Mouse (Mus musculus) testis, adult 2 months (tissue): Measurements from ENCODE around the gene Galnt17. TPM values are rescaled to one million over a fixed set of nuclear protein-coding genes. Genes with fewer than 3 reads are reported as not detected.

ENCODE experiments used
- H3K27ac ChIP-seq: fragments of 200-500 bp; 2 replicates; pipeline ENCODE4 v1.5.1; 2012; ENCODE audit warnings: low read depth, low read length; ENCODE audit not compliant: control insufficient read depth, insufficient read depth
- H3K27me3 ChIP-seq: fragments of 200-500 bp; 2 replicates; pipeline ENCODE4 v1.6.1; 2012; ENCODE audit warnings: mild to moderate bottlenecking, low read length, moderate library complexity; ENCODE audit not compliant: control insufficient read depth, insufficient read depth
- H3K36me3 ChIP-seq: fragments of 200-500 bp; 2 replicates; pipeline ENCODE4 v1.6.1; 2012; ENCODE audit warnings: mild to moderate bottlenecking, low read length; ENCODE audit not compliant: control insufficient read depth, insufficient read depth
- H3K4me1 ChIP-seq: fragments of 200-500 bp; 2 replicates; pipeline ENCODE4 v1.6.1; 2012; ENCODE audit warnings: low read length; ENCODE audit not compliant: control insufficient read depth, insufficient read depth
- H3K4me3 ChIP-seq: fragments of 200-500 bp; 2 replicates; pipeline ENCODE4 v1.5.1; 2012; ENCODE audit warnings: low read depth, mild to moderate bottlenecking, low read length, moderate library complexity, mixed read lengths; ENCODE audit not compliant: control insufficient read depth
- CTCF ChIP-seq: fragments of 200-500 bp; IDR thresholded peaks from 2 replicates; pipeline ENCODE4 v1.5.1; 2012; ENCODE audit warnings: low read depth, mild to moderate bottlenecking, inconsistent platforms, low read length, moderate library complexity; ENCODE audit not compliant: control insufficient read depth, insufficient read depth, insufficient replicate concordance
- POLR2A ChIP-seq: fragments of 200-500 bp; IDR thresholded peaks from 2 replicates; pipeline ENCODE4 v1.6.1; 2012; ENCODE audit warnings: low read depth, mild to moderate bottlenecking, inconsistent platforms, low read length, moderate library complexity; ENCODE audit not compliant: control insufficient read depth
- polyA plus RNA-seq: library from polyadenylated mRNA; depleted of rRNA; stranded (reverse); fragments of >200 nt; gene quantifications from 2 replicates; pipeline ENCODE4 v1.2.3, GENCODE M21; 2012

Galnt17 gene
- polyA plus RNA-seq, 1 experiment, result 0.95 TPM

DNA sequence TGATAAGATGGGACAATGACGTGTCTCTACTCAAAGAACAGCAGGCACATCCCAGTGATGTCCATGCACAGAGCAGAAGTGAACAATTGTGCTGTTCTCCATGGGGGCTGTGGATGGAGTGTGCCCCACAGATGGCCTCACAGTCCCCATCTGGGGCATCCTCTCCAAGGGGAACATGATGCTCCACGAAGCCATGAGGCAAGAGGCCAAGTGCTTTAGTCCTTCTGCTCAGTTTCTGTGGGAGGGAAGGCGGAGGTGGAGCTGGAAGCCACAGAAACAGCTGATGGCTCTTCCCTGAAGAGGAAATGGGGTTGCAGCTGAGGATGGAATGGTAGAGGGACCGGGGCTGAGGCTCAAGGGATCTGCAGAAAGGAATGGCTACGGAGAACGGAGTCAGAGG lies 243.1 kb downstream of the Galnt17 start:
- no peaks in the 10 kb centered on the region for H3K27me3 ChIP-seq
- no peak overlapping the region for H3K27ac ChIP-seq
- no peak for TF ChIP-seq CTCF
- no peaks in the 10 kb centered on the region for H3K4me1 ChIP-seq
- no peaks in the 10 kb centered on the region for H3K36me3 ChIP-seq
- H3K4me3 ChIP-seq, result no peak overlapping the region

DNA sequence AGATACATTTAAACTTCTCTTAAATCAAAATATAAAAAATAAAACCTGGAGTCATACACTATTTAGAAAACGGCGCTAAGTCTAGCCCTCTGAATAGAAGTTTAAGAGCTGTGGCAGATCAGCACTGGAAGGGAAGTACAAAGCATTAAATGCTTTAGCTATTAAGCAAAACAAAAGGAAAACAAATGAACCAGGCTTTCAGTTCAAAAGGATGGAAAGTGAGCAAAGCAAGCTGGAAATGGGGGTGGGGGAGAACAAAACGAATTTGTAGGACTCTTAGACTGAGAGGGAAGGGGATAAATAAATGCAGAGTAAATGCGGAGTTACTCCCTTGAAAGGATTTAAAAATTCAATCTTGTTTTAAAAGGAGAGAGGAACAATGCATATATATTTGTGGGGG lies 259.8 kb downstream of the Galnt17 start:
- no peaks in the 10 kb centered on the region for H3K4me1 ChIP-seq
- no peak for TF ChIP-seq CTCF
- TF ChIP-seq POLR2A, result no peak
- no peaks in the 10 kb centered on the region for H3K27me3 ChIP-seq
- H3K27ac ChIP-seq, result no peak overlapping the region
- H3K4me3 ChIP-seq, result no peak overlapping the region
- no peaks in the 10 kb centered on the region for H3K36me3 ChIP-seq

DNA sequence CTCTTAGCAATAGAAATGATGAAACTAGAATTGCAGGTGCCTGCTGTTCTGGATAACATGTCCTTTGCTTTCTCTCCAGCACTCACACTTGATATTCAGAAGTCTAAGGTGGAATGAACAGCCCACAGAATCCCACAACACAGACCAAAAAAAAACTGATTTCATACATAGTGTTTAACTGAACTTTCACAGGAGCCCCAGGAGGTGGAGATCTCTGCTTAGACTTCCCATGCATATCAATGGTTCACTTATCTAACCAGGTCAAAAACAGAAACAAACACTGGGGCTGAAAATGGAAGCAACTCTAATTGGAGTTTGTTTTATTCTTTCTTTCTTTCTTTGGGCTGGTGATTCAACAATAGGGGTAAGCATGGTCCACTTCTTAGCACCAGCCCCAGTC lies 265.2 kb downstream of the Galnt17 start:
- Histone ChIP-seq H3K4me1 (no peaks in the 10 kb centered on the region), H3K4me3 (no peak overlapping the region), H3K27me3 (no peaks in the 10 kb centered on the region), H3K27ac (no peak overlapping the region), H3K36me3 (no peaks in the 10 kb centered on the region)
- no peak for TF ChIP-seq POLR2A
- TF ChIP-seq CTCF, result no peak

DNA sequence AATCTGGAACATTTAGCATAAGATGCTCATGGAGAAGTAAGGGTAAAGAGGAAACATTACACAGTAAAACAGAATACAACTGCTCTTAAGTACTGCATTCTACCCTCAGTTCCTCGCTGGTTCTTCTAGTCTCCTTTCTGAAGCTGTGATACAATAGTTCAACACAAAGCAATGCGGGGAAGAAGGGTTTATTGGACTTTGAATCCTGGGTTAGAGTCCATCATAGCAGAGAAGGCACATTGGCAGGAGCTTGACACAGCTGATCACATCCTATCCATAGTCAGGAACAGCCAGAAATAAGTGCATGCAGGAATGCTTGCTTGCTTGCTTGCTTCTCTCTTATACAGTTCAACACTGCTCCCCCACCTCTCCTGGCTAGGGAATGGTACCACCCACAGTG lies 267.9 kb downstream of the Galnt17 start:
- Histone ChIP-seq H3K4me3 (no peak overlapping the region), H3K4me1 (no peaks in the 10 kb centered on the region), H3K27ac (no peak overlapping the region), H3K27me3 (no peaks in the 10 kb centered on the region), H3K36me3 (no peaks in the 10 kb centered on the region)
- TF ChIP-seq POLR2A (no peak), CTCF (no peak)

DNA sequence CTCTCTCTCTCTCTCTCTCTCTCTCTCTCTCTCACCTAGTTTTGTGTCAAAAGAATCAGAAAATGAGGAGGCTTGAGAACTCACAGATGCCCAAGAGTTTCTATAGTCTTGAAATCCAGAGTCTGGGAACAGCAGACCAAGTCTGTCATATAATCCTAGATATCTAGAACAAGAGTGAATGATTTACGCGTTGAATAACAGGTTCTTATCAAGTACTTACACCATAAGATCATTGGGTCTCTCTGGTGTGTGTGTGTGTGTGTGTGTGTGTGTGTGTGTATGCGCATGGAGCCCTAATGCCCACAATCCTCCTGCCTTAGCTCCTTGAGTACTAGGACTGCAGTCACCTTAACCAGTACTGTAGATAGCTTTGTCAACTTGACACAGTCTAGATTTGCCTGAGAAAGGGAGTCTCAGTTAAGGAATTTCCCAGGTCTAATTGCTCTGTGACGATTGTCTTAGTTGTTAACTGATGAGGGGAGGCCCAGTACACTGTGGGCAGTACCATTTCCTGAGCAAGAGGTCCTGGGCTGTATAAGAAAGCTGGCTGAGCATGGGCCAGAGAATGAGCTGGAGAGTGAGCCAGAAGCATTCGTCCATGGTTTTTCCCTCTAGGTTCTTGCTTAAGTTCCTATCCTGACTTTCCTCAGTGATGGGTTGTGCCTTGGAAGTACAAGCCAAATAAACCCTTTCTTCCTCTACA lies 268.5 kb downstream of the Galnt17 start:
- TF ChIP-seq POLR2A (no peak), CTCF (no peak)
- Histone ChIP-seq H3K4me3 (no peak overlapping the region), H3K27me3 (no peaks in the 10 kb centered on the region), H3K4me1 (no peaks in the 10 kb centered on the region), H3K27ac (no peak overlapping the region), H3K36me3 (no peaks in the 10 kb centered on the region)

DNA sequence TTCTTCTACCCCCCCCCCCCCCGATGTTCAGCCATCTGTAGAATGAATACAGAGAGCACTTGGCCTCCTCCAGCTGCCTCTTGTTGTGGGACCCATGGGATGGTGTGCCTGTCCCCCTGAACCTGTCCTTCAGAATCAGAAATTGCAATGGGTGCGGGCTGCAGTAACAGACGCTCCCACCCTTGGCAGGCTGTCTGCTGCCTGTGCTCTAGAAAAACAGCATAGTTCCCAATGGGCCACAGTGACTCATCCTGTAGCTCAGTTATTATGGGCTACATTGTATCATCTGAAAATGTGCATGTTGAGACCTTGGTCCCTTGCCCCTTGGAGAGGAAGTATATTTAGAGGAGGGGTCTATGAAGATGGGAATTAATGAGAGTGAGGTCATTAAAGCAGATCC lies 283.8 kb downstream of the Galnt17 start:
- no peaks in the 10 kb centered on the region for H3K4me1 ChIP-seq
- TF ChIP-seq CTCF, result no peak
- TF ChIP-seq POLR2A, result no peak
- H3K4me3 ChIP-seq, result no peak overlapping the region
- no peaks in the 10 kb centered on the region for H3K27me3 ChIP-seq
- no peaks in the 10 kb centered on the region for H3K36me3 ChIP-seq
- no peak overlapping the region for H3K27ac ChIP-seq

DNA sequence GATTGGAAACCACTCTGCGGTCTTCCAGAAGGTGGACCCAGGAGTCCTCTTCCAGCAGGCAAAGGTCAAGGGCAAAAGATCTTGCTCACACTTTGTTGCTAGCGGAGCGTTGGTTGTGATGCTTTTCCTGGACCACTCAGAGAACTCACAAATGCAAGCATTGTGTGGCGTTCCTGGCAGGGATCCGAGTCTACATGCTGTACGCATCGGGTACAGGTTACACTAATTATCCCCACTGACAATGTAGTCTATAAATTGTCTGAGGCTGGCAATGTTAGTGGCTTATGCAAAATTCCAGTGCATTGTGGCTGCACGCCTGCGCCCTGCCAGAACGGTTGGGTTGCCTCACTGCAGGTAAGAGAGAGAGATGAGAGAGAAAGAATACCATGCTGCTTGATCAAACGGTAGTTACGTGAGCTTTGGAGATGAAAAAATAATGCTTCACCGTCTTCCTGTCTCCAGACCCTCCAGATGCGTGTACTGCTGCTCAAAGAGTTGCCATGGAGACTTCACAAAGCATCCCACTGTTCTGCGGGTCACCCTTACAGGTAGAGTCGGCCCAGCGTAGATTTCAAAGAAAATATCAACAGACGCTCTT lies 285.8 kb downstream of the Galnt17 start:
- Histone ChIP-seq H3K4me3 (no peak overlapping the region), H3K36me3 (no peaks in the 10 kb centered on the region), H3K4me1 (no peaks in the 10 kb centered on the region), H3K27ac (no peak overlapping the region), H3K27me3 (no peaks in the 10 kb centered on the region)
- TF ChIP-seq CTCF, result no peak
- TF ChIP-seq POLR2A, result no peak

DNA sequence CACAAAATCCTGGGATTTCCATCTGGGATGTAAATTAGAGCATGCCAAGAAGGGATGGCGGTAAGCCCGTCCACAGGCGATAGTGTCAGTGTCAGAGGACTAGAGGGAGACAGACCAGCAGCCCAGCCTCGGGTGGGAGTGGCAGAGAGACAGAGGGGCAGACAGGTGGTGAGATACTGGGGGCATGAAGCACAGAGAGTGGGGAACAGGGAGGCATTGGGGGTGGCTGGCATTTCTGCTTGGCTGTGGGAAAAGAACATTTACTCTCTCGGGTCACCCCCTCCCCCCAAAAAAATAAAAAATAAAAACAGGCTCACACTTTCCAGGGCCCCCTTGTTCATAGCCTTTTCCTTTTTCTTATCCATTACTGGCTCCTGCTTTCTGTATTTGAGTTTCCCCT lies 287.4 kb downstream of the Galnt17 start:
- TF ChIP-seq CTCF, result no peak
- TF ChIP-seq POLR2A, result no peak

More for the DNA sequence above, 287.4 kb downstream of the Galnt17 start:
- Histone ChIP-seq H3K4me3 (no peak overlapping the region), H3K27ac (no peak overlapping the region), H3K4me1 (no peaks in the 10 kb centered on the region), H3K36me3 (no peaks in the 10 kb centered on the region), H3K27me3 (no peaks in the 10 kb centered on the region)
